Mouse (Mus musculus): Measurements from ENCODE around the gene Hivep3. TPM values are rescaled to one million over a fixed set of nuclear protein-coding genes. Genes with fewer than 3 reads are reported as not detected.

The Hivep3 gene
- polyA plus RNA-seq, 1 experiment from 2014 or later = 24.0 TPM

- Histone ChIP-seq H3K4me3 (no peak overlapping the region), H3K9me3 (no peaks in the 10 kb centered on the region), H3K27ac (no peak overlapping the region), H3K4me2 (no peak overlapping the region), H3K36me3 (no peaks in the 10 kb centered on the region), H3K4me1 (no peaks in the 10 kb centered on the region), H3K9ac (no peak overlapping the region), H3K27me3 (no peaks in the 10 kb centered on the region)
- WGBS = 27% methylated on average over 4 of the region's 4 CpGs
- ATAC-seq (ENCODE audit: borderline replicate concordance, extremely low read depth, low FRiP score, low TSS enrichment) = no peak
Observed at GRCm38 (mm10) chr4:120047060-120047459, 313.5 kb downstream of the Hivep3 start.

- no peak overlapping the region for H3K27ac ChIP-seq
- no peak overlapping the region for H3K4me3 ChIP-seq
- ATAC-seq (ENCODE audit: borderline replicate concordance, extremely low read depth, low FRiP score, low TSS enrichment) = no peak
- no peaks in the 10 kb centered on the region for H3K27me3 ChIP-seq
- no peak overlapping the region for H3K4me2 ChIP-seq
- H3K36me3 ChIP-seq = no peaks in the 10 kb centered on the region
- H3K9me3 ChIP-seq = no peaks in the 10 kb centered on the region
- no peaks in the 10 kb centered on the region for H3K4me1 ChIP-seq
- no peak overlapping the region for H3K9ac ChIP-seq
- WGBS = 81% methylated on average over 4 of the region's 4 CpGs
Observed at GRCm38 (mm10) chr4:120048274-120048673, 314.7 kb downstream of the Hivep3 start.

DNA sequence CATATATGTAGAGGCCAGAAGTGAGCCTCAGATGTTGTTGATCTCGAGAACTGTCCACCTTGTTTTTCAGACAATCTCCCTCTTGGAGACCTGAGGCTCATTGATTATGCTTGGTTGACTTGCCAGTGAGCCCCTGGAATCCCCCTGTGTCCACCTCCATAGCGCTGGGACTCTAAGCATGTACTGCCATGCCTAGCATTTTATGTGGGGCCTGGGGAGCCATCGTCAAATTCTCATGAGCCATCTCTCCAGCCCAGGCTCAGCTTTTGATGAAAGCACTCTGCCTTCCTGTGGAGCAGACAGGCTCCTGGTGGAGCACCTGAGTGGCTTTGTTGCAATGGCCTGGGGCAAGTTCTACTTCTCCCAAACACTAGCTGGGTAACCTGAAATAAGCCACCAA is 316.3 kb downstream of the Hivep3 start:
- no peak overlapping the region for H3K9ac ChIP-seq
- H3K27me3 ChIP-seq = no peaks in the 10 kb centered on the region
- H3K27ac ChIP-seq = no peak overlapping the region
- no peaks in the 10 kb centered on the region for H3K4me1 ChIP-seq
- H3K9me3 ChIP-seq = no peaks in the 10 kb centered on the region
- H3K36me3 ChIP-seq = no peaks in the 10 kb centered on the region
- ATAC-seq (ENCODE audit: borderline replicate concordance, extremely low read depth, low FRiP score, low TSS enrichment) = no peak
- 89% methylated on average over 3 of the region's 3 CpGs for WGBS
- no peak overlapping the region for H3K4me3 ChIP-seq
- H3K4me2 ChIP-seq = no peak overlapping the region

DNA sequence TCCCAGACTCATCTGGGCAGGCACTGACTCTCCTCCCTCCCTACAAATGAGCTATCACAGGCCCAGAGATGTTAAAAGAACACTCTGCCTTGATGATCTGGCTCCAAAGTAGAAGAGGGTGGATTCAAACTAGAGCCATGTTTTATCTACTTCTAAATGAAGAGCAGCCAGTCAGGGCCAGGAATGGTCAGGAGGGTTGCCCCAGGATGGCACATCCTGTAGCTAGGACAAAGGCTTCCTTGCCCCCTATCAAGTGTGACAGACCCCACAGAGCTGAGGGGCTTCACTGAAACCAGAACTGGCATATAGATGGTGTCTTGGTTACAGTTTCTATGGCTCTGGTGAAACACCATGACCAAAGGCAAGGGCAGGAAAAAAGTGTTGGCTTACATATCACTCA is 318.9 kb downstream of the Hivep3 start:
- Histone ChIP-seq H3K36me3 (no peaks in the 10 kb centered on the region), H3K4me2 (no peak overlapping the region), H3K9ac (no peak overlapping the region), H3K4me1 (no peaks in the 10 kb centered on the region), H3K27me3 (no peaks in the 10 kb centered on the region), H3K27ac (no peak overlapping the region), H3K9me3 (no peaks in the 10 kb centered on the region), H3K4me3 (no peak overlapping the region)
- ATAC-seq (ENCODE audit: borderline replicate concordance, extremely low read depth, low FRiP score, low TSS enrichment) = no peak

DNA sequence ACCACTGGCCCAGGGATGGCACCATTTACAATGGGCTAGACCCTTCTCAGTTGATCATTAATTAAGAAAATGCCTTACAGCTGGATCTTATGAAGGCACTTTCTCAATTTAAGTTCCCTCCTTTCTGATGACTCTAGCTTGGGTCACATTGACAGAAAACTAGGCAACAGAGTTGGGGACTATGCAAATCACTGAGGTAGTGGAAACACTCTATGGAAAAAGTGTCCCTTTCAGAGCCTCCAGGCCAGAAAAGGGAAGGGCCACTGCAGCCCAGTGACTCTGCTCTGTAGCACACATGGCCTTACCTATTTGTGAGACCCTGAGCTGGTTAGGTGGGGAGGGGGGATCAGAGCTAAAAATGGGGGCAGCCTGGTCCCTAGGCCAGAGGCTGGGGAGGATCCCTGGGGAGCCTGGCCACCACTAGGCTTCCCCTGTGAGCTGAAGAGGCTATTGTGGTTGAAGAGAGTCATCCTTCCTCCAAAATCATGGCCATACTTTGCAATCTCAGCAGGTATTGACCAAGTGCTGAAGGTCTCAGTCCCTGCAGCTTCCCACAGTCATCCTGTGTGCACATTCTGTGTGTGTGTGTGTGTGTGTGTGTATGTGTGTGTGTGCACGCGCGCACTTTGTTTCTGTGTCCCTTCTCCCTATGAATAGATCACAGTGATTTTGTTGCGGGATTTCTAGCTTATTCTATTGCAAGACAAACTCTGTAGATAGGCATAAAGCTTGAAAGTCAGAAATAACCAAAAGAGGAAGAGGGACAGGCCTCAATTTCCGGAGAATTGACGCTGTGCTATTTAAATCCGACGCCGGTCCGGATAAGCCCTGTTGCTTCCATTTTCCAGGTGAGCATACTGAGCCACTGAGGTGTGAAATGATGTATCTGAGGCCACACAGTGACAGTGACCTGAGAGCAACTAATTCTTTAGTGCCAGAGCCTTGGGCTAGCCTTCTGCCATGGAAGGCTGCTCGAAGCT is 319.7 kb downstream of the Hivep3 start:
- no peak overlapping the region for H3K4me3 ChIP-seq
- no peak for ATAC-seq (ENCODE audit: borderline replicate concordance, extremely low read depth, low FRiP score, low TSS enrichment)
- no peak overlapping the region for H3K27ac ChIP-seq
- WGBS = 88% methylated on average over 11 of the region's 11 CpGs
- H3K27me3 ChIP-seq = no peaks in the 10 kb centered on the region
- H3K9me3 ChIP-seq = no peaks in the 10 kb centered on the region
- H3K36me3 ChIP-seq = no peaks in the 10 kb centered on the region
- H3K4me1 ChIP-seq = no peaks in the 10 kb centered on the region
- H3K4me2 ChIP-seq = no peak overlapping the region
- no peak overlapping the region for H3K9ac ChIP-seq

- no peak overlapping the region for H3K4me3 ChIP-seq
- no peak overlapping the region for H3K27ac ChIP-seq
- no peaks in the 10 kb centered on the region for H3K27me3 ChIP-seq
- no peaks in the 10 kb centered on the region for H3K9me3 ChIP-seq
- H3K36me3 ChIP-seq = no peaks in the 10 kb centered on the region
- 65% methylated on average over 9 of the region's 9 CpGs for WGBS
- H3K4me2 ChIP-seq = no peak overlapping the region
- no peaks in the 10 kb centered on the region for H3K4me1 ChIP-seq
- no peak overlapping the region for H3K9ac ChIP-seq
- no peak for ATAC-seq (ENCODE audit: borderline replicate concordance, extremely low read depth, low FRiP score, low TSS enrichment)
Observed at GRCm38 (mm10) chr4:120054145-120054544, 320.6 kb downstream of the Hivep3 start.

- Histone ChIP-seq H3K4me3 (no peak overlapping the region), H3K36me3 (no peaks in the 10 kb centered on the region), H3K4me2 (no peak overlapping the region), H3K9ac (no peak overlapping the region), H3K9me3 (no peaks in the 10 kb centered on the region), H3K4me1 (no peaks in the 10 kb centered on the region), H3K27ac (no peak overlapping the region), H3K27me3 (no peaks in the 10 kb centered on the region)
- WGBS = 90% methylated on average over 9 of the region's 9 CpGs
- ATAC-seq (ENCODE audit: borderline replicate concordance, extremely low read depth, low FRiP score, low TSS enrichment) = no peak
Observed at GRCm38 (mm10) chr4:120056451-120056850, 322.9 kb downstream of the Hivep3 start.

DNA sequence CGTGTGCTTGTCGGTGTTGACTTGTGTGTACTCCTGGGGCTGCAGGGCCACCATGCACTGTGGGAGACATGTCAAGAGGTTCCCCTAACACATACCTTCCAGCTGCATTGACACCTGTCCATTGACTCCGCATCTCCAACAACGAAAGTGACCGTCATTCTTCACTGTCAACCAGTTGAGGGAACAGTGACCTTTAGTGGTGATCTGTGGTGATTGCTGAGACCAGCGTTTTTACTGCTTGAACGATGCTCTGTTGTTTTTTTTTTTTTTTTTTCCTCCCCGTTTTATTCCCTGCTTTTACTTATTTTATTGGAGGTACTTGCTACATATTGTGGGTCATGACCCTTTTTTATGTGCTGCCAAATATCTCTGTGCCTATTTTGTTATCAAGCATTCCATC is 323.9 kb downstream of the Hivep3 start:
- 69% methylated on average over 8 of the region's 8 CpGs for WGBS
- Histone ChIP-seq H3K36me3 (no peaks in the 10 kb centered on the region), H3K4me2 (no peak overlapping the region), H3K27ac (no peak overlapping the region), H3K4me1 (no peaks in the 10 kb centered on the region), H3K9me3 (no peaks in the 10 kb centered on the region), H3K27me3 (no peaks in the 10 kb centered on the region), H3K4me3 (no peak overlapping the region), H3K9ac (no peak overlapping the region)
- no peak for ATAC-seq (ENCODE audit: borderline replicate concordance, extremely low read depth, low FRiP score, low TSS enrichment)

- Histone ChIP-seq H3K4me3 (no peak overlapping the region), H3K27ac (no peak overlapping the region), H3K9ac (no peak overlapping the region), H3K4me2 (no peak overlapping the region), H3K27me3 (no peaks in the 10 kb centered on the region), H3K36me3 (no peaks in the 10 kb centered on the region), H3K4me1 (no peaks in the 10 kb centered on the region), H3K9me3 (no peaks in the 10 kb centered on the region)
- no peak for ATAC-seq (ENCODE audit: borderline replicate concordance, extremely low read depth, low FRiP score, low TSS enrichment)
- WGBS = 82% methylated on average over 3 of the region's 3 CpGs
Observed at GRCm38 (mm10) chr4:120058157-120058556, 324.6 kb downstream of the Hivep3 start.

DNA sequence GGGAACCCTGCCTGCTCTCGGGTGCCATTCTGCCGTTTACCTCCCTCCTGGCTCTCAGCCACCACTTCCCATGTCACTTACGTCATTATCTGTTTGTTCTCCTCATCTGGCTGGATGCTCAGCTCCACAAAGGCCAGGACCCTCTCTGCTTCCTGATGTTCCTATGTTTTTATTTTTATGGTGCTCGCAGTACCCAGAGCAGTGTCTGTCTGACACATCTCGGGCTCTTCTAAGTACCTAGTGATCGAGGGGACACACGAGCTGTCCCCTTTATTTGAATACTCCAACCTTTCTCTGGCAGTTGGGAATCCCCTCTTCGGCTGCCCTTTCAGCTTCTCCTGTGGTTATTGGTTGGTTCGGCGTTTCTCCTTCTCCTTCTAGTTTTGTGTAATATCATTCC is 325.2 kb downstream of the Hivep3 start:
- WGBS = 56% methylated on average over 10 of the region's 10 CpGs
- no peaks in the 10 kb centered on the region for H3K4me1 ChIP-seq
- no peak overlapping the region for H3K4me2 ChIP-seq
- H3K27ac ChIP-seq = no peak overlapping the region
- H3K27me3 ChIP-seq = no peaks in the 10 kb centered on the region
- H3K9me3 ChIP-seq = no peaks in the 10 kb centered on the region
- H3K9ac ChIP-seq = no peak overlapping the region
- H3K36me3 ChIP-seq = no peaks in the 10 kb centered on the region
- no peak for ATAC-seq (ENCODE audit: borderline replicate concordance, extremely low read depth, low FRiP score, low TSS enrichment)
- H3K4me3 ChIP-seq = no peak overlapping the region

DNA sequence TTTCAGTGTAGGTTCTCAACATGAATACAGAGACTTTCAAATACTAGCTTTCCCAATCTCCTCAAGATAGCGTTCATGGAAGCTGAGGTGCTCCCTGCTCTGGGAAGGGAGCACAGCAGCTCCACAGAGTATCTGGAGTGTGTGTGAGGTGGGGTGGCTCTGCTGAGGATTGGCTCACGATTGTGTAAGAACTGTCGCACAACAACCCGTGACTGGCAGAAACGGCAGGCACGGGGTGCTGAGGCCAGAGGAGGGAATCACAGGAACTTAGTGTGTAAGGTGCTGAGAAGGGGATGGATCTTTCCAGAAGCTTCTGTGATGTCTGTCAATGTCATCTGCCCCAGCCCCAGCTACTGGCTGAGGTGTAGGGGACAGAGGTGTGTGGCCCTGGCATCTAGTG is 328.1 kb downstream of the Hivep3 start:
- WGBS = 81% methylated on average over 6 of the region's 6 CpGs
- Histone ChIP-seq H3K9me3 (no peaks in the 10 kb centered on the region), H3K36me3 (no peaks in the 10 kb centered on the region), H3K4me1 (no peaks in the 10 kb centered on the region), H3K9ac (no peak overlapping the region), H3K4me2 (no peak overlapping the region), H3K27ac (no peak overlapping the region), H3K4me3 (no peak overlapping the region), H3K27me3 (no peaks in the 10 kb centered on the region)
- no peak for ATAC-seq (ENCODE audit: borderline replicate concordance, extremely low read depth, low FRiP score, low TSS enrichment)

DNA sequence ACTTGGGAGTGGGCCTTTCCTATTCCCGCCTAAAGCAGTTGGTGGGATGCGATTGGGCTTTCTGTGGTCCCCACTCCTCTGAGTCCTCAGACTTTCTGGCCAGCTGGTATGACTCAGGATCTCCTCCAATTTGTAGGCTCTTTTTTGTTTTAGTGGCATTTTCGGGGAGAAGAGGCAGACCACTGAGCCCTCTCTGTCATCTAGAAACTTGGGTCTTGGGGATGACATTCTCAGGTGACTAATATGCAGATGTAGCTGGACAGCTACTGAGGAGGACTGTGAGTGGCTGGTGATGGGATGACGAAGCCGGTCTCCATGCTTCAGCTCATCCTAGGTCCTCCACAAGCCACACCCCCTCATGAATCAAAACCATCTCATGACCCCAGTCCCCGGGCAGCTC is 328.6 kb downstream of the Hivep3 start:
- no peak for ATAC-seq (ENCODE audit: borderline replicate concordance, extremely low read depth, low FRiP score, low TSS enrichment)
- H3K27me3 ChIP-seq = no peaks in the 10 kb centered on the region
- WGBS = 62% methylated on average over 6 of the region's 6 CpGs
- no peak overlapping the region for H3K4me2 ChIP-seq
- H3K36me3 ChIP-seq = no peaks in the 10 kb centered on the region
- no peak overlapping the region for H3K27ac ChIP-seq
- H3K9ac ChIP-seq = no peak overlapping the region
- no peaks in the 10 kb centered on the region for H3K4me1 ChIP-seq
- H3K4me3 ChIP-seq = no peak overlapping the region
- no peaks in the 10 kb centered on the region for H3K9me3 ChIP-seq

Measured in lung, embryonic 15.5 days (tissue).